Mouse (Mus musculus): ENCODE measurements around the gene Klhdc7b.

Gene Klhdc7b

DNA sequence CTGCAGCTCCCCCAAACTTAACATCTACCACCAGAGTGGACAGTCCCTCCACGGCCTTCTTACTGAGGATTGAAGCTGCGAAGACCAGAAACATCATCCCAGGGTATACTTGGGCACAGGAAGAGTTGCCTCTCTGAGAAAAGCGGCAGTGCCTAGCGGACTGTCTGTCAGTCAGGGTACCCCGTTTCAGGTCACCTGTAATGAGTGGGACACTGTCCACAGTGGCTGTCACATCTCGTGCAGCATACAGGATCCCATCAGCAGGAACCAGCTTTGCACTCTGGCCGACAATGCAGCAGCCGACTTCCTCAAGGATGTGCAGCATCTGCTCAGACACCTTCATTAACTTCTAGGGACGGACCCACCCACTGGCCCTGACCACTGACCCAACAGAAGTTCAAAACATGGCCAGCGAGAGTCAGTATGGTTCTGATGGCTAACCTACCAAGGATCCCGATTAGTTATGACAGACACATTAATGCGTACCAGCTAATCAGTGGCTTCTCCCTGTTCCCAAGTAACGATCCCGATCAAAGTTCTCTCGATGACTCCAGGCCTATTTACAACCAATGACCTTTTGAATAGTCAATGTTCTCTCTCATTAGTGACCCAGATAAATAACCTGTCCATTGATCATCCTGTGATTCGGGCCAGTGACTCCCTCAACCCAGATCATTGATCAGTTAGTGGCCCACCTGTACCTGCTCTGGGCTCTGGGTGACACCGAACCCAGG, 9.7 kb upstream of the Klhdc7b start:
- DNase-seq (ENCODE audit: low read depth, low spot score): no peak

DNA sequence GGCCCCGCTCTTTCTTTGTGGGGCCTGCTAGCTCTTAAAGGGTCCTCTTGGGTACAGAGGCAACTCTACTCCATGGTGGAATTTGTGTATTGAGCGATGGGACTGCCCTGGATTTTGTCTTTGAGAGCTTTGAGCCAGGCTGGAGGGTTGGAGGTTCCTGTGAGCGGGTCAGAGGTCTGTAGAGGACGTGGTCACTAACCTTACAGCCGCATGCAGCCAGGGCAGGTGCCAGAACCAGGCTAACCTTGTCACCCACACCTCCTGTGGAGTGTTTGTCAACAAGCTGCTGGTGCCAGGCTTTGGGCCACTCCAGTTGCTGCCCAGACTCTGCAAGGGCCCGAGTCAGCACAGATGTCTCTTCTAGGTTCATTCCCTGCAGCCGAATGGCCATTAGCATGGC, 8.7 kb upstream of the Klhdc7b start:
- DNase-seq (ENCODE audit: low read depth, low spot score): no peak

DNA sequence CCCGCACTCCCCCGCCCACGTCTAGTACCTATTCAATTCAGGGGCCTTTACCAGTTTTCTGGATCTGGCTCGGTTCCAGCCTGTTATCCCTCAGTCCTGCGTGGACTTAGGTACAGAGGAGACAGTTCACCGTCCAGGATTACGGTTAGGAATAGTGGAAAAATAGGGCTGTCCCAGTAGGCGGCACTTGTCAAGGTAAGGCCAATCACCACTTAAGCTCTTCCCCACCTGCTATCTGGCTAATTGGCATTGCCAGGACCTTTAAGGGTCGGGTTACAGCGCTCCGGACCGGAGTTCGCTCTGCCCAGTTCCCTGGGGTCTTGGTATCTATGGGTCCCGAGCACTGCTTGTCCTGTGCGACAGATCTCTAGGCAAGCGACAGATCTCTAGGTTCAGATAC, 7.8 kb upstream of the Klhdc7b start, which contains the start of gene Tymp:
Tymp (minus strand) TSS at position 83 of the 400 bp plus-strand sequence.
- DNase-seq (ENCODE audit: low read depth, low spot score): no peak

DNA sequence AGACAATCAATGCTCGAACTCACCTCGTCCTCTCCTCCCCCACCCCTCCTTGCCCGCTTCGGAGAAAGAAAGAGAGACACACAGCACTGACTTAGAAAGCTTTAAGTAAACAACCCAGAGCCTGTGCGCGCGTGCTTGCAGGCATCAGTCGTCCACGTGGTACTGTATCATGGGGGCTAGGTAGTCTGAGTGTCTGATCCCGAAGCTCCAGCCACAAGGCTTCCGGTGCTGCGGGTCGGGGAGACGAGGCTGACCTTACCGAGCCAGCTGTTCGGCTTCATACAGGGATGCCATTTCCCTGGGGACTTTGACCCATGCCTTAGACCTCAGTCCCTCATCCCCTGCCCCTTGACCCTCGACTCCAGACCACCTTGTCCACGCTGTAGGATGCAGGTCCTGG, 7.4 kb upstream of the Klhdc7b start:
- DNase-seq (ENCODE audit: low read depth, low spot score): no peak

DNA sequence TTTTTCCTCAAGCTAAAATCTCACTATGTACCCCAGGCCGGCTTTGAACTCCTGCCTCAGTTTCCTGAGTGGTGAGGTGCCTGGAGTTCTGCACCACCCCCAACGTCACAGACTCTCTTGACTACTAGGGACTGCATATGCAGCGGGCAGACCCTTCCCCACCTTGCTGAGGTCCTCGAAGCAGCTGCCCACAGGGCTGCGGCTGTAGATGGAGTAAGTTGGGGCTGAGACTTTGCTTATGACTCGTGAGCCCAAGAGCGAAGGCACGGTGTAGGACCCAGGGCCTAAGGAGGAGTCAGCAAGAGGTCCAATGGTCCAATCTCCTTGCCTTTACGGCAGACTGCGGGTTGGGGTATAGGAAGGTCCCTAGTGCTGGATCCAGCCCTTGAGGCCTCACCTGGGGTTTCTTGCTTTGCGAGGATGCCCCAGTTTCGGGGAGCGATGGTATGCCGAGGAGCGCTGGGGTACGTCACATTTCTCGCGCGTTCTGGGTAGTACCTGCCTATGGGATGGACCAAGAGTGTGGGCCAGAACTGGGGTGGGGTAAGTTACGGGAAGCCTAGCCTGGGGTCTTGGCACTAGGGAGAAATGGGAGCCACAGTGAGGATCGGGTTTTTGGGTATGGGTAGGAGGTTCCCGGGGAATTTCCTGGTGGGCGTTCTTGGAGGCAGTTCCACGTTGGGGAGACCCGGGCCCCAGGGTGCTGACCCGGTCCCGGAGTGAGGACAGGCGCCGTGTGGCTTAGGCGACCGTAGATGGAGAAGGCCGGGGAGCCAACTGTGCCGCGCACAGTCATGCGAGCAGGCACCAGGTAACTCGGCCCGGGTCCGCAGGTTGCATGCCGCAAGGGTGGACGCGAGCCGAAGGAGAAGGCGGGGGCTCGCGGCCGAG, 6.5 kb upstream of the Klhdc7b start:
- no peak for DNase-seq (ENCODE audit: low read depth, low spot score)

DNA sequence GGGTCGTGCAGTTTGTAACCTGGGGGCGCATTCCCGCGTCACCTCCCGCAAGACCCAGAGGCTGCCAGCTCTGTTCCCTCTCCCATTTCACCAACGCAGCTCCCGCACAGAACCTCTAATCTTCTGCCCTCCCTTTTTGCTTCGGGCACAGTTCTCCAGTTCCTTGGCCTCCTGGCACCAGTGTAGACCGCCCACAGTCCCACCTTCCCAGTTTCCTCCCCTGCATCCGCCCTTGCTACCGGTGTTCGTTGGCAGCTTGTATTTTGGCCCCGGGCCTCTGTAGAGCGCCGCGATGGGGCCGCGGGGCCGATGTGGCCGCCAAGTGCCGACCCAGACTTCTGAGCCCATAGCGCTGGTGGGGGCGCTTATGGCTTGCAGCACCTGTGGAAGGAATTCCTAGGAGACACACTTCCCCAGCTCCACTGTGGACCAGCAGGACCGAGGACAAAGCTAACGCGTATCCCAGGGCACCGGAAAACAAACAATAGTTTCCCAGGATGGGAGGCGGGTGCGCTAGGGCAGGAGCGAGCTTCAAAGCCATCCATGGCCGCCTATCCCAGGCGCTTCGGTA, 5.8 kb upstream of the Klhdc7b start, which contains the start of gene Odf3b:
Odf3b (minus strand) TSS at position 452 of the 571 bp plus-strand sequence.
- no peak for DNase-seq (ENCODE audit: low read depth, low spot score)

DNA sequence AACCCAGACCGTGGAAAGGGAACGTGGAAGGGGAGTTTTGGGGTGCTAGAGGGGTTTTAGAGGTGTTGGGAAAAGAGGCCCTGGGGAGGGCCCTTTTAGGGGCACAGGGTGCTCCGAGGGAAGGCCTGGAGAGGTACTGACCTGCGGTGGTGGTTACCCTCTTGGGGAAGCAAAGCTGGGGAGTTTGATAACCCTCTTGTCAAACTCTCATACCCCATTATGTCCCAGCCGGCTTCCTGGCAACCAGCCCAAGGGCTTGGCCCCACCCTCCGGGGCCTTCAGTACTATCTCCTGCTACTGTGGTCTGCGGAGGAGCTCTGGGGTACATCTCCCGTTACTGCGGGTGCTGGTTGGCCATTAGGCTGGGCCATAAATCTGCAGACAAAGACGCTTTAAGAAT, 5.3 kb upstream of the Klhdc7b start:
- DNase-seq (ENCODE audit: low read depth, low spot score): no peak

DNA sequence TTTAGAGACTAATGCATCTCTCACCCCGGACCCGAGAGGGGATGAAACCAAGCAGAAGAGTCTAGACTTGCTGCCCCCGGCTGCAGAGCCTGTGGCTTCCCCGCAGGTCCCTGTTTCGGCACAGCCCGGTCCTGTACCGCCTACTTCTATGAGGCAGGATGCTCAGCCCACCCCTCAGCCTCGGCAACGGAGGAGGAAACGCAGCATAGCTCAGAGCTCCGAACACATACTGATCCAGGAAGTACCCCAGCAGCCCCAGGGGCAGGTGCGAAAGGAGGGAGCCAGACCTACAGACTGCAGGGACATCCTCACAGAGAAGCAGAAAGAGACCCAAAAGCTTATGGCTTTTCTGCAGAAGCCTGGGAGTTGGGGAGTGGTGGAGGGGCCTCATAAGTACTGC, 2.4 kb downstream of the Klhdc7b start:
- no peak for DNase-seq (ENCODE audit: low read depth, low spot score)

DNA sequence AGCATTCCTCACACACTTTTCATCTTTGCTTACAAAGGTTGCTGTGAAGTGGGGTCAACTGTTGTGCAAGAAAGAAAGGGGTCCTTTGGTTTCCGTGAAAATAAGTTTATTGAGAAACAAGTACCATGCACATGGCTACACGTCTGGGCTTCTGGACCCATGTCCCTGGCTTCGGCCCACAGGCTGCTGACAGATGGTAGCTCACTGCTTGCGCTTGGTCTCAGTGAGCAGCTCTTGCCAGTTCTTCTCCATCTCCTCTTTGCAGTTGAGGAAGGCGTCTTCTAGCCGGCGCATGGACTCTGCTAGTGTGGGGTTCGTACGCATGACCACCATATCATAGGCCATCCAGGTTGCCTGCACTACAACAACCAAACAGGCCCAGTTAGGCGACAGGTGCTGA, 5.4 kb downstream of the Klhdc7b start:
- no peak for DNase-seq (ENCODE audit: low read depth, low spot score)

DNA sequence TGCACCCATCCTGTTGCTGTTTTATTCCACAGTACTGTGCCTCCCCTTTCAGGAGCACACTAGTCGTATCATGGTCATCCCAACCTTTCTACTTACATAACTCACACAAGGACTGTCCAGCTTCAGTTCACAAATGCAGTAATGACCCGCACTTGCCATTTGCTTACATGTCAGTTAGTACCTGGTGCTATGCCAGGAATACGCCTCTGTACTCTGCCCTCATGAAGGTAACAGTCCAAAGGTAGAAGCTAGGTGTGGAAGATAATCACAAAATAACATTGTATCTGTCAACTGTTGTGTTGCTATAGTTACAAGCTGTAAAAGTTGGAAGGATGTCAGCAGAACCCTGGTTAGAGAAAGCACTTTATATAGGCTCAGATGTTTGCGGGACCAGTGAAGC, 12.2 kb downstream of the Klhdc7b start:
- no peak for DNase-seq (ENCODE audit: low read depth, low spot score)

DNA sequence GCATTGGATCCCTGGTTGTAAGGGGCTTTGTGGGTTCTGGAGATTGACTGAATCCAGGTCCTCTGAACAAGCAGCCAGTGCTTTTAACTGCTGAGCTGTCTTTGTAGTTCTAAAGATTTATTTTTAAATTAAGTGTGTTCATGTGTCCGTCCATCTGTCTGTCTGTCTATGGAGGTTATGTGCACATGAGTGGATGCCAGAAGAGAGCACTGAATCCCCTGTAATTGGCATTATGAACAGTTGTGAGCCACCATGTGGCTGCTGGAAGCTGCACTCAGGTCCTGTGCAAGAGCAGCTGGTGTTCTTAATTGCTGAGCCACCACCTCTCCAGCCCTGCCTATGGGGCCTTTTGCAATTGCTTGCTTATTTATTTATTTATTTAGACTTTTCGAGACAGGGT, 13.4 kb downstream of the Klhdc7b start:
- no peak for DNase-seq (ENCODE audit: low read depth, low spot score)

DNA sequence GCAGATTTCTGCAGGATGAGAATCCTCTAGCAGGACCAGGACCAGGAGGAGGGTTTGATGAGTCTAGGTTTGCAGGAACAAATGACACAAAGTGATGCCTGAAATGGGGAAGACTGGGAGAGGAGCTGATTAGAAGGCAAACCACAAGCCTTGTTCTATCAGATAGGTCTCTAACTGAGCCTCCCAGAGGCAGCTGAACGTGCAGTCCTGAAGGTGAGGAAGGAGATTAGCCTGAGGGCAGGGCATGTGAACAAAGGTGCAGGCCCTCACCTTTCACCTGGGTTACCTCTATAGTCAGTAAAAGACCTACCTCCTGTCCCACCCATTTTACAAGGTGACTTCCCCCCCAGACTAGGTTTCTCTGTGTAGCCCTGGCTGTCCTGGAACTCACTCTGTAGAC, 15.0 kb downstream of the Klhdc7b start:
- DNase-seq (ENCODE audit: low read depth, low spot score): no peak

DNA sequence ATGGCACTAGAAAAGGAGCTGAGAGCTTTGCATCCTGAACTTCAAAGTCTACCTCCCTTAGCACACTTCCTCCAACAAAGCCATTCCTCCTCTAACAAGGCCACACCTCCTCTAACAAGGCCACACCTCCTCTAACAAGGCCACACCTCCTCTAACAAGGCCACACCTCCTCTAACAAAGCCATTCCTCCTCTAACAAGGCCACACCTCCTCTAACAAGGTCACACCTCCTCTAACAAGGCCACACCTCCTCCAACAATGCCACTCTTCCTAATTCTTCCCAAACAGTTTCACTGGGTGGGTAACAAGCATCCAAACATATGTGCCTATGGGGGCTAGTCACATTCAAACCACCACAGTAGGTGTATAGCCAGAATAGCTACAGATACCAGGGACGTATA, 17.8 kb downstream of the Klhdc7b start:
- DNase-seq (ENCODE audit: low read depth, low spot score): peak; percentile 74

DNA sequence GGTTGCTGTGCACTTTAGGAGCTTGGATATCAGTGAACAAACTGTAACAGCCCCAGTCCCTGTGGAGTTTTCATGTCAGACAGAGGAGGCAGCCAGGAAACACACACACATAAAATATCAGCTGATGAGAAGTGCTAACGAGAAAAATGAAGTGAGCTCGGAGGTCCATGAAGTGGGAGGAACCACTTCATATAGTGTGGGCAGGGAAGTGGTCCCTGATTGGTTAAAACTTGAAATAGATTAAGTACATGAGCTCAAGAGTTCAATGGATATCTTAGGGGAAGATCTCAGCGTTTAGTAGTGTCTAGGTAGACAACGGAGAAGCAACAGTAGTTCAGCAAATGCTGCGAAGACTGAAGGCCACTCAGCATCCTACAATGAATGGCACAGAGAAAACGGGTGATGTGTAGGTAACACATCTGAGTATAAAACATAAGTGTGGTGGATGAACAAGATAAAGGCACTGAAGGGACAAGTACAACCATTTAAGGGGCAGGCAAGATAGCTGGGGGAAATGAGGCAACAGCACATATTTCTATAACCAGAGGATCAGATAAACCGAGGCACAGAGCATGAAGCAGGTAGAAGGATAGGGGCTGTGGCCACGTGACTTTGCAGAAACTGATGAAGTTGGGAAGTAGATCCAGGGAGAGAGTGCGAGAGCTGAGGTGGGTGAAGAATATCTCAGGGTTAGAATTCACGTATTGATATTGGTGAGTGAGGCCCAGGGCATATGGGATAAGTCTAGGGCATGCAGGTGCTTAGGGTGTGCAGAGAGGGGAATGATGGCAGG, 20.3 kb downstream of the Klhdc7b start:
- no peak for DNase-seq (ENCODE audit: low read depth, low spot score)

DNA sequence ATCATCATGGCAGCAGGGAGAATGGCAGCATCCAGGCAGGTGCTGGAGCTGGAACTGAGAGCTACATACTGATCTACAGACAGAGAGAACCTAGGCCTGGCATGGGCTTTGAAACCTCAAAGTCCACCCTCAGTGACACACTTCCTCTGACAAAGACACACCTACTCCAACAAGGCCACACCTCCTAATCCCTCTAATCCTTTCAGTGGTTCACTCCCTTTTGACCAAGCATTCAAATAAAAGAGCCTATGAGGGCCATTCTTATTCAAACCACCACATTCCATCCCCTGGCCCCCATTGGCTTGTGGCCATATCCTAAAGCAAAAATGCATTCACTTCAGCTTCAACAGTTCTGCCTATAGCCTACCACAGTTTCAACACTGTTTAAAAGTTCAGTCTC, 22.0 kb downstream of the Klhdc7b start:
- DNase-seq (ENCODE audit: low read depth, low spot score): peak; percentile 57

DNA sequence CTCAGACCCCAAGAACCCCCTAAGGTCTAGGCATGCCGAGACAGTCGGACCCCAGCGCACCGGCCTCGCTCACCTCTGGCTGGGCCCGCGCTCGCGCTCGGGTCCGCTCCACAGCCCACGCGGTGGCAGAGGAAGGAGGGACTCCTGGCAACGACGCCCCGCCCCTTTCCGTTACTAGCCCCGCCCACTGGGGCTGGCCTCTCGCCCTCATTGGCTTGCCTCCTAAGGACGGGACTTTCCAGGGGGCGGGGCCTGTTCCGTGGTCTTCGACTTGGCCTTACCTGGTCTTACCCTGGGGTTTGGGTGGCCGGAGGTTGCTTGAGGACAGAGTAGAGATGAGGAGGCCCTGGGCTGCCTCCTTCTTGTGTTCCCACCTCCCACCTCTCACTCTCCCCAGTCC, 25.4 kb downstream of the Klhdc7b start, which contains the start of gene Syce3:
Syce3 (minus strand) TSS at position 386 of the 400 bp plus-strand sequence.
- peak; percentile 89 for DNase-seq (ENCODE audit: low read depth, low spot score)

DNA sequence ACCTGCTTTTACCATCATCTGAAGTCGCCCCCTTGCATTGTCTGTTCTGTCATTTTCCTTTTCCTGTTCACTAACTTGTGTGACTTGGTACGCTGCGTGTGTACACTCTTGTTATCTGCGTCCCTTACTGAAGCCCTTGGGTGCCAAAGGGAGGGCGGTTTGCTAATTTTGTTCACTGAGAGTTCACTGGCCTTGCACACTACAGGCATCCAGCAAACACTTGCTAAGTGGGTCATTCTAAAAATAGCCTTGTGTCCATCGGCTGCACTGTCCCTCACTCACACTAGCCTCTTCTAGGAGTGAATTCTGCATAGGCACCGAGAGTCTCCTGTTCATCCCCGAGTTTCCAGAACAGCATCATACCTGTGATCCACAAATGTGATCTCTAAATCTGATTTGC, 30.6 kb downstream of the Klhdc7b start:
- DNase-seq (ENCODE audit: low read depth, low spot score): no peak

DNA sequence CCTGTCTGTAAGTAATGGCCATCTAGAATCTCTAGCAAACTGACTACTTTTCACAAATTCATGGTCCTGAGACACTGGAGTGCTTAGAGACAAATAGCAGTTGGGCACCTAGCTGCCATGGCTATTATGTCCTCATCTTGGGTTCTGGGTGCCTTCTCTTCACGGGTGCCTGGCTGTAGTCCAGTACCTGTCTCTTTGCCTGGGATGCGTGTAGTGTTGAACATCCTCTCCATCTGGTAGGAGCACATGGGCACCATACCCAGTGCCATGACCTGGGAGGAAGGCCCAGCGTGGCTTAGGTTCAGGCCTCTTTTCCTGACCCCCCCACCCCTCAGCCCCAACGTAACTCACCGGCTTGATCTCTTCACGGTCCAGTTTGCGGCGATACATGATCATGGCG, 37.2 kb downstream of the Klhdc7b start:
- no peak for DNase-seq (ENCODE audit: low read depth, low spot score)

DNA sequence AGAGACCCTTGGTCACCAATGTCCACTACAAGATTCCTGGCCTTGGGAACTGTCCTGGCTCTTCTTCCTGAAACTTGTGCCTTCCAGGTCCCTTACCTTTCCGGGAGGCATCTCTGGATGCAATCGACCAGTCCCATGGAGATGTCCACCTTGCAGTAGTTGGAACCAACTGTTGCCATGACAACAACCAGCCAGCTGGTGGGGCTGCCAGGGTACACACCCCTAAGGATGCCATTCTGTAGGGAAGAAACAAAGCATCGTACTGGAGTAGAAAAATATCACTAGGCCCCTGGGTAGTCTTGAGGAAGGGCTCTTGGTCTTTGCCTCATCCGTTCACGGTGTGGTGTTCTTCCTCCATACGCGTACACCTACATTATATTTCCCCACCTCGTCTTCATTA, 39.9 kb downstream of the Klhdc7b start:
- DNase-seq (ENCODE audit: low read depth, low spot score): no peak

DNA sequence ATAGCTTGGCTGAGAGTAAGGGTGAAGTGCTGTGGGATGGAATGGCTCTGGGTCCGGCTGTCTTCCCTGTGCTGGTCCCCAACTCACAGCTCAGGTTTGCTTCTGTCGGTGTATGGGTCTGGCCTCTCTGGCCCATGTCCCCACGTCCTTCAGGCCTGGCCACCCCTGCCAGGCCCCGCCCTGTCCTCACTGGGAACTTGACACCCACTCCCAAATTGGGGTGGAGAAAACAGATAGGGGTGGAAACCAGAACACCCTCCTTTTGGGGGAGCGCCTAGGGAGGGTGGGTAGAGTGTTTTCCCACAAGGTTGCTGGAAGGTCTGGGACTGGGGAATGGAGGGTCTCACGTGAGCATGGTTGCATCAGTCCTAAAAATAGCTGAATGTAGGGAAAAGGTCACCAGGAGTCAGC, 41.0 kb downstream of the Klhdc7b start, which contains the start of gene Cpt1b:
Cpt1b (minus strand) TSS at position 153 of the 411 bp plus-strand sequence.
- peak; percentile 28 for DNase-seq (ENCODE audit: low read depth, low spot score)

DNA sequence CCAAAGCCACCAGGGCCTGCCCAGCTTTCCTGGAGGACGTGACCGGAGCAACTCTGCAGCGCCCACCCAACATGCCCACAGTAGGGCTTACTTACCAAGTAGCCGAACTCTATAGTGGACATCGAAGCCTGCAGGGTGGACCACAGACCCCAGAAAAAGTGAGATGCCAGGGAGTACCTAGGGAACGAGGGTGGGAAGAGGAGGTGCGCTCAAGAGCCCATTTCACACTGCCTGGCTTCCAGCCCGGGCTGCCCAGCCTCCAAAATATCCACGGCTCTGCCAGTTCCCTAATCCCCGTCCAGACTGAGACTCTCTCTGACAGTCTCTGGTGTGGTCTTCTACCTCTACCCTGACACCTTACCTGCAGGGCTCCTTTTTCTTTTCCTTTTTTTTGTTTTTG, 42.0 kb downstream of the Klhdc7b start:
- DNase-seq (ENCODE audit: low read depth, low spot score): no peak

Data from ZHBTc4 (cell line).